Mouse (Mus musculus) CH12.LX (cell line): ENCODE data around the gene Agtr1a. TPM values are rescaled to one million over a fixed set of nuclear protein-coding genes. Genes with fewer than 3 reads are reported as not detected.

Source experiments
- DNase-seq: peaks from one replicate; pipeline ENCODE4 v3.0.0-alpha.2; 2013; ENCODE audit errors: extremely low read depth
- H3K27ac ChIP-seq: 2 replicates; pipeline ENCODE4 v1.5.1; 2012; ENCODE audit warnings: low read depth, mild to moderate bottlenecking, control low read depth, moderate library complexity; ENCODE audit not compliant: insufficient read depth
- H3K27me3 ChIP-seq: replicated peaks from 2 replicates; pipeline ENCODE3; 2012; ENCODE audit warnings: inconsistent platforms
- H3K36me3 ChIP-seq, 2 experiments: replicated peaks in 1 of 2; 2 replicates each; pipeline versions ENCODE3 to v1.6.1; 2012; ENCODE audit warnings: inconsistent platforms in 1 of 2, low read length in 1 of 2, mild to moderate bottlenecking in 1 of 2, mixed read lengths in 1 of 2, moderate library complexity in 1 of 2; ENCODE audit not compliant: control insufficient read depth in 1 of 2, insufficient read depth in 1 of 2
- H3K4me1 ChIP-seq, 2 experiments: 2 replicates each; pipeline ENCODE4 v1.6.1; 2012; ENCODE audit warnings: inconsistent platforms in 1 of 2, moderate library complexity in 1 of 2; ENCODE audit not compliant: insufficient read depth in 2 of 2, control insufficient read depth in 1 of 2
- H3K4me2 ChIP-seq: 2 replicates; pipeline ENCODE4 v1.6.1; 2012; ENCODE audit warnings: low read depth, mild to moderate bottlenecking, control low read depth; ENCODE audit not compliant: poor library complexity, insufficient read depth, severe bottlenecking
- H3K4me3 ChIP-seq, 3 experiments: fragments of 150-350 bp in 1 of 3; sonication (generic) in 1 of 3; replicated peaks in 1 of 3; 2 replicates each; pipeline versions ENCODE3 to v1.5.1; 2011 to 2012; ENCODE audit warnings: low read depth in 2 of 3, low read length in 2 of 3, mild to moderate bottlenecking in 2 of 3, moderate library complexity in 2 of 3, control low read depth in 1 of 3, improper control_type of control experiment in 1 of 3, inconsistent platforms in 1 of 3, mixed read lengths in 1 of 3; ENCODE audit not compliant: poor library complexity in 1 of 3
- H3K79me2 ChIP-seq: replicated peaks from 2 replicates; pipeline ENCODE4 v1.6.1; 2012; ENCODE audit warnings: mild to moderate bottlenecking, moderate library complexity; ENCODE audit not compliant: control insufficient read depth, poor library complexity, insufficient read depth, severe bottlenecking; ENCODE audit errors: extremely low read depth
- H3K9ac ChIP-seq: 2 replicates; pipeline ENCODE4 v1.6.1; 2012; ENCODE audit warnings: low read depth, mild to moderate bottlenecking, control low read depth, moderate library complexity; ENCODE audit not compliant: insufficient read depth
- H3K9me3 ChIP-seq: replicated peaks from 2 replicates; pipeline ENCODE3; 2012; ENCODE audit warnings: low read length, inconsistent platforms, mixed read lengths
- BHLHE40 ChIP-seq: IDR thresholded peaks from 2 replicates; pipeline ENCODE4 v1.6.1; 2011; ENCODE audit warnings: mild to moderate bottlenecking, low read depth, low read length, improper control_type of control experiment
- CHD1 ChIP-seq: IDR thresholded peaks from 2 replicates; pipeline ENCODE4 v1.6.1; 2012; ENCODE audit warnings: low read depth, low read length, improper control_type of control experiment, inconsistent platforms
- CHD2 ChIP-seq: IDR thresholded peaks from 2 replicates; pipeline ENCODE4 v1.6.1; 2011; ENCODE audit warnings: low read length, improper control_type of control experiment
- CTCF ChIP-seq, 2 experiments: IDR thresholded peaks in 1 of 2; conservative IDR thresholded peaks in 1 of 2; 2 replicates each; pipeline ENCODE4 v1.5.1; 2011 to 2012; ENCODE audit warnings: low read depth in 2 of 2, low read length in 2 of 2, improper control_type of control experiment in 1 of 2, inconsistent platforms in 1 of 2, mild to moderate bottlenecking in 1 of 2, moderate library complexity in 1 of 2
- ELF1 ChIP-seq: IDR thresholded peaks from 2 replicates; pipeline ENCODE4 v1.6.1; 2014; ENCODE audit warnings: low read depth, mild to moderate bottlenecking, inconsistent platforms, low read length, improper control_type of control experiment
- ETS1 ChIP-seq: conservative IDR thresholded peaks from 2 replicates; pipeline ENCODE4 v1.6.1; 2012; ENCODE audit warnings: low read depth, mild to moderate bottlenecking, inconsistent platforms, low read length, improper control_type of control experiment, moderate library complexity
- GABPA ChIP-seq: IDR thresholded peaks from 2 replicates; pipeline ENCODE4 v1.6.1; 2012; ENCODE audit warnings: low read depth, low read length, improper control_type of control experiment, inconsistent platforms; ENCODE audit not compliant: insufficient replicate concordance
- HCFC1 ChIP-seq: IDR thresholded peaks from 2 replicates; pipeline ENCODE4 v1.6.1; 2012; ENCODE audit warnings: low read depth, mild to moderate bottlenecking, inconsistent platforms, low read length, improper control_type of control experiment
- IRF4 ChIP-seq: IDR thresholded peaks from 2 replicates; pipeline ENCODE4 v1.6.1; 2014; ENCODE audit warnings: low read depth, mild to moderate bottlenecking, inconsistent platforms, low read length, improper control_type of control experiment
- JUN ChIP-seq: IDR thresholded peaks from 2 replicates; pipeline ENCODE4 v1.6.1; 2011; ENCODE audit warnings: low read depth, mild to moderate bottlenecking, low read length, improper control_type of control experiment, moderate library complexity; ENCODE audit not compliant: insufficient read depth
- JUND ChIP-seq: conservative IDR thresholded peaks from 2 replicates; pipeline ENCODE4 v1.6.1; 2011; ENCODE audit warnings: low read depth, low read length, improper control_type of control experiment
- KAT2A ChIP-seq: IDR thresholded peaks from 2 replicates; pipeline ENCODE4 v1.6.1; 2012; ENCODE audit warnings: low read length, improper control_type of control experiment, inconsistent platforms; ENCODE audit not compliant: insufficient replicate concordance
- MAX ChIP-seq: IDR thresholded peaks from 2 replicates; pipeline ENCODE4 v1.6.1; 2011; ENCODE audit warnings: low read length, improper control_type of control experiment
- MEF2A ChIP-seq: IDR thresholded peaks from 2 replicates; pipeline ENCODE4 v1.6.1; 2014; ENCODE audit warnings: low read depth, mild to moderate bottlenecking, inconsistent platforms, low read length, improper control_type of control experiment, borderline replicate concordance
- MXI1 ChIP-seq: IDR thresholded peaks from 2 replicates; pipeline ENCODE4 v1.6.1; 2011; ENCODE audit warnings: mild to moderate bottlenecking, low read depth, low read length, improper control_type of control experiment
- NRF1 ChIP-seq: IDR thresholded peaks from 2 replicates; pipeline ENCODE4 v1.6.1; 2014; ENCODE audit warnings: low read depth, mild to moderate bottlenecking, inconsistent platforms, low read length, improper control_type of control experiment, moderate library complexity
- PAX5 ChIP-seq: IDR thresholded peaks from 2 replicates; pipeline ENCODE4 v1.6.1; 2012; ENCODE audit warnings: low read length, inconsistent platforms, mixed read lengths
- POLR2A ChIP-seq: IDR thresholded peaks from 2 replicates; pipeline ENCODE4 v1.6.1; 2011; ENCODE audit warnings: low read depth, mild to moderate bottlenecking, improper control_type of control experiment, low read length
- POLR2AphosphoS2 ChIP-seq: IDR thresholded peaks from 2 replicates; pipeline ENCODE4 v1.6.1; 2011; ENCODE audit warnings: low read depth, low read length, improper control_type of control experiment
- RCOR1 ChIP-seq: conservative IDR thresholded peaks from 2 replicates; pipeline ENCODE4 v1.6.1; 2012; ENCODE audit warnings: low read depth, mild to moderate bottlenecking, inconsistent platforms, low read length, improper control_type of control experiment
- SMC3 ChIP-seq: IDR thresholded peaks from 2 replicates; pipeline ENCODE4 v1.6.1; 2011; ENCODE audit warnings: low read depth, low read length, improper control_type of control experiment
- TBP ChIP-seq: conservative IDR thresholded peaks from 2 replicates; pipeline ENCODE4 v1.6.1; 2011; ENCODE audit warnings: low read depth, low read length, improper control_type of control experiment
- TCF12 ChIP-seq: IDR thresholded peaks from 2 replicates; pipeline ENCODE4 v1.6.1; 2014; ENCODE audit warnings: low read depth, mild to moderate bottlenecking, inconsistent platforms, low read length, improper control_type of control experiment
- USF2 ChIP-seq: conservative IDR thresholded peaks from 2 replicates; pipeline ENCODE4 v1.6.1; 2011; ENCODE audit warnings: low read depth, low read length, improper control_type of control experiment
- ZC3H11A ChIP-seq: IDR thresholded peaks from 2 replicates; pipeline ENCODE4 v1.6.1; 2012; ENCODE audit warnings: low read depth, mild to moderate bottlenecking, inconsistent platforms, low read length, improper control_type of control experiment
- ZMIZ1 ChIP-seq: IDR thresholded peaks from 2 replicates; pipeline ENCODE4 v1.6.1; 2012; ENCODE audit warnings: low read depth, mild to moderate bottlenecking, inconsistent platforms, low read length, improper control_type of control experiment
- ZNF384 ChIP-seq: IDR thresholded peaks from 2 replicates; pipeline ENCODE4 v1.6.1; 2012; ENCODE audit warnings: low read depth, low read length, improper control_type of control experiment, inconsistent platforms
- dilution Hi-C: fragments of 300-500 bp; cut with MboI; formaldehyde crosslinking; loops from 2 replicates; pipeline ENCODE4 v1.14.3; 2020; ENCODE audit warnings: low sequenced_read_pairs; ENCODE audit not compliant: extremely low pct_unique_long_range_greater_than_20kb, extremely low pct_ligation_motif_present
- in situ Hi-C: fragments of 300-500 bp; cut with MboI; formaldehyde crosslinking; loops from 3 replicates; pipeline ENCODE4 v1.14.3; 2019; ENCODE audit warnings: low sequenced_read_pairs, low pct_ligation_motif_present, low pct_unique_long_range_greater_than_20kb, mixed read lengths
- polyA plus RNA-seq: library from polyadenylated mRNA; unstranded; fragments of >175 nt; gene quantifications from 2 replicates; pipeline ENCODE4 v1.2.1, GENCODE M21; 2012; ENCODE audit warnings: low read depth; ENCODE audit not compliant: insufficient read length
- total RNA-seq, 2 experiments: library from RNA; depleted of rRNA; stranded (reverse); fragments of 300-350 nt in 1 of 2; fragments of >200 nt in 1 of 2; gene quantifications; 2 replicates each; pipeline ENCODE4 v1.2.3; 2012 to 2014

Gene Agtr1a
- total and polyA plus RNA-seq, 3 experiments, result not detected

DNA sequence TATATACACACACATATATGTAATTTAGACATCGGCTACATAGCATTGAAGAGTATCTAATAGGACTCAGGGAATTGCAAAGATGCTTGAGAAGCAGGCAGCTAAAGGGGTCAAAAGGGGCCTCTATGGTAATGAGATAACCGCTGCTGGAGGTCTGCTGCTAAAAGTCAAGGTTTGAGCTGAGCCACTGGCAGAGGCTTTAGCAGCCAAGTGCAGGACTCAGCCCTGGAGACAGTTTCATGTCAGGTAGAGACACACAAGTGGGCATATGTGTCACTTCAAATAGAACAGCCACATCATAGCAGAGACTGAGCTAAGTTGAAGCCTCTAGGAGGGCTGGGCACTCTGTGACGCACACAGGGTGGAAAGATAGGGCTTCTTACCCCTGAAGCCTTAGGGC is 1.6 kb upstream of the Agtr1a start:
- H3K9ac ChIP-seq, result no peak overlapping the region
- TF ChIP-seq USF2, result no peak
- no peak for TF ChIP-seq CHD1
- no peak for TF ChIP-seq ETS1
- no peak for TF ChIP-seq TBP
- no peak for TF ChIP-seq CTCF (conservative IDR thresholded peaks at IDR 0.05 in 1 of 2, IDR thresholded peaks at IDR 0.05 in 1 of 2; ENCODE audit: low read depth in 2 of 2, low read length in 2 of 2)
- no peak for TF ChIP-seq SMC3
- TF ChIP-seq CHD2, result no peak
- no peak for TF ChIP-seq KAT2A
- no peak for TF ChIP-seq GABPA
- TF ChIP-seq POLR2AphosphoS2, result no peak
- TF ChIP-seq IRF4, result no peak
- no peak for TF ChIP-seq ZNF384
- no peak for TF ChIP-seq HCFC1
- TF ChIP-seq POLR2A, result no peak
- TF ChIP-seq BHLHE40, result no peak
- no peak for TF ChIP-seq MAX
- H3K4me2 ChIP-seq, result no peak overlapping the region
- H3K4me1 ChIP-seq, result no peaks in the 10 kb centered on the region
- no peak for DNase-seq
- H3K36me3 ChIP-seq, result no peaks in the 10 kb centered on the region
- in situ Hi-C loops, result no loop called here
- H3K9me3 ChIP-seq, result no peaks in the 10 kb centered on the region
- dilution Hi-C loops, result no loop called here
- H3K4me3 ChIP-seq, result no peak overlapping the region
- H3K27me3 ChIP-seq, result no peaks in the 10 kb centered on the region
- H3K79me2 ChIP-seq, result no peaks in the 10 kb centered on the region
- no peak overlapping the region for H3K27ac ChIP-seq

DNA sequence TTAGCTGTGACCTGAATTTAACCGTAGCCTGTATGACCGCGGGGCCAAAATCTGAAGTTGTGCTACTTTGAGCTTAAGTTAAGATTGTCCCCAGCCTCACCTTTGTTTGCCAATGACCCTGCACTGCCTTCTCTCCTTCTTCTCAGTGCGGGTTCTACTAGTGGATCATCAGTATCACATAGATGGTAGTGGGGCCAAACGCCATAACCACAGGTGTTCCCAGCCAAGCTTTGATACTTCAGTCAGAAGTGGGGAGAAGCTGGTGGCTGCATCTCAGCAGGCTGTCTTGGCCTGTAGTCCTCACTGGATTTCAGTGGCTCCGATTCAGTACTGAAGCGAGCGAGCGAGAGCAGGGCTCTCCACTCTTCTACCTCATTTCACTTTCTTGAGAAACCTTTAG is 672 bp downstream of the Agtr1a start:
- no peaks in the 10 kb centered on the region for H3K9me3 ChIP-seq
- no peaks in the 10 kb centered on the region for H3K36me3 ChIP-seq
- in situ Hi-C loops (no loop called here), dilution Hi-C loops (no loop called here)
- H3K4me2 ChIP-seq, result no peak overlapping the region
- H3K27me3 ChIP-seq, result no peaks in the 10 kb centered on the region
- no peaks in the 10 kb centered on the region for H3K4me1 ChIP-seq
- no peak overlapping the region for H3K9ac ChIP-seq
- H3K79me2 ChIP-seq, result no peaks in the 10 kb centered on the region
- H3K4me3 ChIP-seq, result no peak overlapping the region
- no peak overlapping the region for H3K27ac ChIP-seq
- TF ChIP-seq JUN, result no peak
- TF ChIP-seq ZMIZ1, result no peak
- TF ChIP-seq JUND, result no peak
- TF ChIP-seq USF2, result no peak
- no peak for TF ChIP-seq CHD1
- no peak for TF ChIP-seq TCF12
- no peak for TF ChIP-seq KAT2A
- no peak for TF ChIP-seq BHLHE40
- TF ChIP-seq CTCF (conservative IDR thresholded peaks at IDR 0.05 in 1 of 2, IDR thresholded peaks at IDR 0.05 in 1 of 2; ENCODE audit: low read depth in 2 of 2, low read length in 2 of 2), result no peak
- no peak for TF ChIP-seq RCOR1
- TF ChIP-seq MAX, result no peak
- TF ChIP-seq ZC3H11A, result no peak
- no peak for TF ChIP-seq MEF2A
- TF ChIP-seq NRF1, result no peak
- no peak for TF ChIP-seq IRF4
- no peak for TF ChIP-seq GABPA
- TF ChIP-seq ELF1, result no peak
- TF ChIP-seq MXI1, result no peak
- no peak for TF ChIP-seq PAX5
- no peak for TF ChIP-seq TBP
- TF ChIP-seq, all 38 proteins: peak for 0
- no peak for DNase-seq
